Mouse (Mus musculus): Measurements from ENCODE around the gene Aes. TPM values are rescaled to one million over a fixed set of nuclear protein-coding genes. Genes with fewer than 3 reads are reported as not detected.

The Aes gene
- polyA plus RNA-seq, 2 experiments, result 134 to 139 TPM

GRCm38 (mm10) chr10:81575695-81576094 is 16.4 kb downstream of the Aes start:
- WGBS (ENCODE audit: insufficient replicate concordance), result 4% methylated on average over 6 of the region's 6 CpGs
- ATAC-seq (ENCODE audit: insufficient read depth) (no peak), DNase-seq (ENCODE audit: low read depth in 3 of 3, low spot score in 3 of 3) (no peak)
- H3K36me3 ChIP-seq (replicated peaks; ENCODE audit: control insufficient read depth, insufficient read depth, low read depth), result no peaks in the 10 kb centered on the region
- peak overlapping the region; percentile 70 for H3K4me2 ChIP-seq (ENCODE audit: low read depth)
- peak overlapping the region; percentile 50 to 54 for H3K4me3 ChIP-seq (ENCODE audit: insufficient read depth in 1 of 2, low read depth in 2 of 2, low read length in 2 of 2)
- 0 out of 2 replicates have a peak overlapping the region, but pooled peaks have one; percentile 16 for H3K9ac ChIP-seq (replicated peaks)
- H3K4me1 ChIP-seq (replicated peaks; ENCODE audit: control insufficient read depth in 2 of 2, insufficient read depth in 2 of 2, low read length in 1 of 2), result peaks cover 29 to 30% of the 10 kb centered on the region in 2 experiments
- no peaks in the 10 kb centered on the region for H3K9me3 ChIP-seq (ENCODE audit: control insufficient read depth, low read length)
- peaks cover 14% of the 10 kb centered on the region for H3K27me3 ChIP-seq (ENCODE audit: control insufficient read depth, insufficient read depth, low read length)
- H3K27ac ChIP-seq, result no peak overlapping the region
- TF ChIP-seq EP300 (IDR thresholded peaks at IDR 0.05; ENCODE audit: low read depth) (no peak), CTCF (IDR thresholded peaks at IDR 0.05; ENCODE audit: low read depth) (no peak)

DNA sequence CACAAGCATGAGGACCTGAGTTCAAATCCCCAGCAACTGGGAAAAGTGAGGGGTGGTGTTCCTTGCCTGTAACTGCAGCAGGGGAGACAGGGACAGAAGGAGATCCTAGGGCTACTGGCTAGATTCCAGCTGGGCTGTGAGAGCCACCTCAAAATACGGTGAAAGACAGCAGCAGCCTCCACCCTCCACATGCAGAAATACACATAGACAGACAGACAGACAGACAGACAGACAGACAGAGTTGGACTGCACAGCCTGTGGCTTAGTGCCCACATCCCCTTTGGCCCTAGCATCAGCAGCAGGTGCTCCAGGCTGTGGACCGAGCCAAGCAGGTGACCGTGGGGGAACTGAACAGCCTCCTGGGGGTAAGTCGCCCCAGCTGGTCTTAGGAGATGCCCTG is 20.7 kb downstream of the Aes start:
- Histone ChIP-seq H3K4me3 (ENCODE audit: insufficient read depth in 1 of 2, low read depth in 2 of 2, low read length in 2 of 2) (no peak overlapping the region), H3K4me2 (ENCODE audit: low read depth) (no peak overlapping the region), H3K36me3 (replicated peaks; ENCODE audit: control insufficient read depth, insufficient read depth, low read depth) (no peaks in the 10 kb centered on the region), H3K27me3 (ENCODE audit: control insufficient read depth, insufficient read depth, low read length) (peaks cover 14% of the 10 kb centered on the region), H3K27ac (no peak overlapping the region), H3K9me3 (ENCODE audit: control insufficient read depth, low read length) (no peaks in the 10 kb centered on the region), H3K9ac (replicated peaks) (no peak overlapping the region), H3K4me1 (replicated peaks; ENCODE audit: control insufficient read depth in 2 of 2, insufficient read depth in 2 of 2, low read length in 1 of 2) (peaks cover 4 to 9% of the 10 kb centered on the region in 2 experiments; a peak in 3 of 4 replicates)
- no peak for TF ChIP-seq CTCF (IDR thresholded peaks at IDR 0.05; ENCODE audit: low read depth)
- WGBS (ENCODE audit: insufficient replicate concordance), result 52% methylated on average over 4 of the region's 4 CpGs
- ATAC-seq (ENCODE audit: insufficient read depth) (no peak), DNase-seq (ENCODE audit: low read depth in 3 of 3, low spot score in 3 of 3) (no peak)

DNA sequence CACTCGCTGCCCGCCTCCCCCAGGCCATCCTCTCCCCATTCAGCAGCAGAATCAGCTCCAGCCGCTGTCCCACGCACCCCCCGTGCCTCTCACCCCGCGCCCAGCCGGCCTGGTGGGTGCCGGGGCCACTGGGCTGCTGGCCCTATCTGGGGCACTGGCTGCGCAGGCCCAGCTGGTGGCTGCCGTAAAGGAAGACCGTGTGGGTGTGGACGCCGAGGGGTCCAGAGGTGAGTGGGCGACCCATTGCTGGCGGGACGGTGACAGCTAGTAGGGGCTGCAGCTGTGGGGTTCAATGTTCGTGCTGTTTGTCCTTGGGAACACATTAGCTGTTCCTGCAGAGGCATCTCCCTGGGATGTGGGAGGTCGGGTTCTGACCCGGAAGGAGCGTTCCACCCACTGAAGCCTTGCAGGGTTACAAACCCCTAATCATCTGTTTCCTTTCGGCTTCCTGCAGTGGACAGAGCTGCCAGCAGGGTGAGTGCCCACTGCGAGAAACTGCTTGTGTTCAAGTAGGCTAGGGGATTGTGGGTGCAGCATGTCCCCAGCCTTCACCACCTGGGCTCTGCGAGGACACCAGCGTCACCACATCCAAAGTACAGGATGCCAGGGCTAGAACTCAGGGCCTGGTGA is 21.3 kb downstream of the Aes start:
- Histone ChIP-seq H3K9me3 (ENCODE audit: control insufficient read depth, low read length) (no peaks in the 10 kb centered on the region), H3K36me3 (replicated peaks; ENCODE audit: control insufficient read depth, insufficient read depth, low read depth) (no peaks in the 10 kb centered on the region), H3K4me3 (ENCODE audit: insufficient read depth in 1 of 2, low read depth in 2 of 2, low read length in 2 of 2) (no peak overlapping the region), H3K27ac (no peak overlapping the region), H3K27me3 (ENCODE audit: control insufficient read depth, insufficient read depth, low read length) (peaks cover 8% of the 10 kb centered on the region), H3K9ac (replicated peaks) (no peak overlapping the region), H3K4me1 (replicated peaks; ENCODE audit: control insufficient read depth in 2 of 2, insufficient read depth in 2 of 2, low read length in 1 of 2) (peaks cover 1 to 4% of the 10 kb centered on the region in 2 experiments; a peak in 3 of 4 replicates), H3K4me2 (ENCODE audit: low read depth) (no peak overlapping the region; the same call in 1 of the 2 replicates)
- ATAC-seq (ENCODE audit: insufficient read depth) (peak; percentile 12; the same call in 1 of the 2 replicates), DNase-seq (ENCODE audit: low read depth in 3 of 3, low spot score in 3 of 3) (no peak)
- TF ChIP-seq EP300 (IDR thresholded peaks at IDR 0.05; ENCODE audit: low read depth) (no peak), CTCF (IDR thresholded peaks at IDR 0.05; ENCODE audit: low read depth) (peak; percentile 42; the same call in 1 of the 2 replicates)
- WGBS (ENCODE audit: insufficient replicate concordance), result 21% methylated on average over 25 of the region's 25 CpGs

GRCm38 (mm10) chr10:81583347-81583746 is 24.1 kb downstream of the Aes start:
- ATAC-seq (ENCODE audit: insufficient read depth), result no peak
- DNase-seq (ENCODE audit: low read depth in 3 of 3, low spot score in 3 of 3), result no peak
- 44% methylated on average over 6 of the region's 6 CpGs for WGBS (ENCODE audit: insufficient replicate concordance)

DNA sequence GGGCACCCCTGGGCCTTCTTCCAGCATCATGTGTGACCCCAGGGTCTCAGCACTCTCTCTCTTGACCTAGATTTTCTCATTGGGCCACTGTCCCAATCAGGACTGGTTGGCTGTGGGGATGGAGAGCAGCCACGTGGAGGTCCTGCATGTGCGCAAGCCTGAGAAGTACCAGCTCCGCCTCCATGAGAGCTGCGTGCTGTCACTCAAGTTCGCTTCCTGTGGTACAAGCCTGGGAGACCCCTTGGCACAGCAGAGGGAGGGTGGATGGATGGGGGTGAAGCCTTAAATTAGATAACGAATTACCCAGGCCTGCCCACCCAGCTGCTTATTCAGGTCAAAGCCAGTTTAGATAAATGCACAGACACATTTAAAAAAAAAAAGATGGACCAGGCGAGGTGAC is 29.5 kb downstream of the Aes start:
- Histone ChIP-seq H3K9me3 (ENCODE audit: control insufficient read depth, low read length) (no peaks in the 10 kb centered on the region), H3K9ac (replicated peaks) (no peak overlapping the region), H3K4me1 (replicated peaks; ENCODE audit: control insufficient read depth in 2 of 2, insufficient read depth in 2 of 2, low read length in 1 of 2) (no peaks in the 10 kb centered on the region), H3K4me2 (ENCODE audit: low read depth) (no peak overlapping the region), H3K27me3 (ENCODE audit: control insufficient read depth, insufficient read depth, low read length) (no peaks in the 10 kb centered on the region; the same call in 1 of the 2 replicates), H3K4me3 (ENCODE audit: insufficient read depth in 1 of 2, low read depth in 2 of 2, low read length in 2 of 2) (no peak overlapping the region), H3K27ac (no peak overlapping the region), H3K36me3 (replicated peaks; ENCODE audit: control insufficient read depth, insufficient read depth, low read depth) (no peaks in the 10 kb centered on the region)
- DNase-seq (ENCODE audit: low read depth in 3 of 3, low spot score in 3 of 3) (no peak), ATAC-seq (ENCODE audit: insufficient read depth) (no peak)
- TF ChIP-seq CTCF (IDR thresholded peaks at IDR 0.05; ENCODE audit: low read depth) (no peak), EP300 (IDR thresholded peaks at IDR 0.05; ENCODE audit: low read depth) (no peak)
- 45% methylated on average over 7 of the region's 7 CpGs for WGBS (ENCODE audit: insufficient replicate concordance)

More at GRCm38 (mm10) chr10:81583347-81583746, 24.1 kb downstream of the Aes start:
- no peaks in the 10 kb centered on the region for H3K4me1 ChIP-seq (replicated peaks; ENCODE audit: control insufficient read depth in 2 of 2, insufficient read depth in 2 of 2, low read length in 1 of 2)
- TF ChIP-seq CTCF (IDR thresholded peaks at IDR 0.05; ENCODE audit: low read depth), result no peak
- TF ChIP-seq EP300 (IDR thresholded peaks at IDR 0.05; ENCODE audit: low read depth), result no peak
- H3K4me3 ChIP-seq (ENCODE audit: insufficient read depth in 1 of 2, low read depth in 2 of 2, low read length in 2 of 2), result no peak overlapping the region
- no peaks in the 10 kb centered on the region for H3K9me3 ChIP-seq (ENCODE audit: control insufficient read depth, low read length)
- H3K27ac ChIP-seq, result no peak overlapping the region
- no peak overlapping the region for H3K4me2 ChIP-seq (ENCODE audit: low read depth)
- H3K9ac ChIP-seq (replicated peaks), result no peak overlapping the region
- peaks cover 3% of the 10 kb centered on the region for H3K27me3 ChIP-seq (ENCODE audit: control insufficient read depth, insufficient read depth, low read length)
- no peaks in the 10 kb centered on the region for H3K36me3 ChIP-seq (replicated peaks; ENCODE audit: control insufficient read depth, insufficient read depth, low read depth)
